34 mouse cellular contexts compared by ENCODE assay signal in genomic region chr3:129824146-129824545, GRCm38 (mm10). TPM values are rescaled to one million over a fixed set of nuclear protein-coding genes. Genes with fewer than 3 reads are reported as not detected.
DNase-seq lines count a peak whose midpoint lies in the region.
"Had no signal": no experiment of that assay in that cellular context is flagged by ENCODE, and none has a peak within 500 bp of the region (broad histone marks: within the 10 kb centered on the region; RNA-seq: fewer than 3 reads in every experiment).

No protein-coding gene starts in this region.

- peak; percentile 49 to 64 for DNase-seq in cerebellum, postnatal 10 days
- DNase-seq in cerebellum, adult 18-20 months = no peak
- DNase-seq in heart, adult 11 months = peak; percentile 94
- no peak for DNase-seq in heart, embryonic 10.5 days (ENCODE audit: low spot score)
- DNase-seq in left cerebral cortex, postnatal 4 days = peak; percentile 25
- DNase-seq in left cerebral cortex, adult 11 months (ENCODE audit: low spot score) = no peak
- DNase-seq in gonadal fat pad, adult 2 months (ENCODE audit: low read depth) = peak; percentile 28
- DNase-seq in frontal cortex, postnatal 10 days (ENCODE audit: low spot score in 2 of 2) = no peak
- DNase-seq: cerebellum, adult 8-10 months; heart, postnatal 36 days; kidney, adult 11 months; lung, embryonic 14.5 days; lung, postnatal 14 days; midbrain, embryonic 14.5 days; thymus, adult 2 months; thymus, postnatal 4 days had no signal

- intact Hi-C loops in left cerebral cortex, postnatal 4 days (cut with DNase I) = loop anchor here (10.0 kb wide), 1 partner anchor 251 kb away; no protein-coding TSS in a partner anchor

- no peak overlapping the region for H3K4me3 ChIP-seq in heart, embryonic 10.5 days
- H3K4me3 ChIP-seq: embryonic facial prominence, embryonic 13.5 days; heart, adult 2 months; hindbrain, embryonic 12.5 days; kidney, embryonic 15.5 days; layer of hippocampus, adult 2 months; limb, embryonic 10.5 days; limb, embryonic 15.5 days had no signal

- WGBS in heart, embryonic 10.5 days = 97% methylated on average over 4 of the region's 4 CpGs

- H3K27me3 ChIP-seq in heart, embryonic 10.5 days (ENCODE audit: insufficient read depth, poor library complexity, severe bottlenecking) = no peaks in the 10 kb centered on the region
- H3K27me3 ChIP-seq: embryonic facial prominence, embryonic 13.5 days; hindbrain, embryonic 12.5 days; kidney, embryonic 15.5 days; limb, embryonic 15.5 days had no signal

- no peaks in the 10 kb centered on the region for H3K4me1 ChIP-seq in heart, embryonic 10.5 days
- H3K4me1 ChIP-seq: hindbrain, embryonic 12.5 days; limb, embryonic 15.5 days had no signal

- no peaks in the 10 kb centered on the region for H3K9me3 ChIP-seq in heart, embryonic 10.5 days
- H3K9me3 ChIP-seq: embryonic facial prominence, embryonic 13.5 days; hindbrain, embryonic 12.5 days; kidney, embryonic 15.5 days; limb, embryonic 10.5 days; limb, embryonic 15.5 days had no signal

- no peak overlapping the region for H3K27ac ChIP-seq in heart, embryonic 10.5 days
- H3K27ac ChIP-seq: embryonic facial prominence, embryonic 13.5 days; heart, adult 2 months; hindbrain, embryonic 12.5 days; hindbrain, postnatal 0 days; kidney, embryonic 15.5 days; layer of hippocampus, adult 2 months; limb, embryonic 10.5 days; limb, embryonic 15.5 days; liver, embryonic 14.5 days had no signal

- H3K36me3 ChIP-seq in heart, embryonic 10.5 days = peaks cover 54% of the 10 kb centered on the region

RNA-seq across cellular contexts. Expression of gene Rrh, which starts 1.8 kb away (rescaled TPM):
- not detected in 2 replicates for polyA plus RNA-seq in heart, embryonic 10.5 days (2016; fragmentation: Nextera tagmentation; extraction: Ambion mirVana)
- total RNA-seq in left cerebral cortex, postnatal 4 days (2021) = 1 to 10 TPM; 1.2 to 1.4 TPM
- polyA plus RNA-seq in gonadal fat pad, adult 2 months (2012; rRNA removed) = not detected in 2 replicates
- total RNA-seq: adrenal gland, postnatal 36 days; heart, adult 2 months; heart, postnatal 36 days had no signal
- polyA plus RNA-seq: forebrain, embryonic 11.5 days; heart, adult 2 months; heart, embryonic 14.5 days; hindbrain, embryonic 12.5 days; limb, embryonic 10.5 days had no signal

RNA-seq across cellular contexts. Expression of gene Gar1, which starts 7.0 kb away (rescaled TPM):
- polyA plus RNA-seq in heart, embryonic 10.5 days (2016; fragmentation: Nextera tagmentation; extraction: Ambion mirVana) = 59.0 and 97.1 TPM in 2 replicates
- 10 to 100 TPM; 48.5 to 49.7 TPM for total RNA-seq in left cerebral cortex, postnatal 4 days (2021)
- polyA plus RNA-seq in gonadal fat pad, adult 2 months (2012; rRNA removed) = 15.6 and 26.2 TPM in 2 replicates

RNA-seq across cellular contexts. Expression of gene Cfi, which starts 11.5 kb away (rescaled TPM):
- polyA plus RNA-seq in heart, embryonic 10.5 days (2016; fragmentation: Nextera tagmentation; extraction: Ambion mirVana) = 0.67 and 5.9 TPM in 2 replicates
- not detected for total RNA-seq in left cerebral cortex, postnatal 4 days (2021)
- 3.6 and 6.8 TPM in 2 replicates for polyA plus RNA-seq in gonadal fat pad, adult 2 months (2012; rRNA removed)
- total RNA-seq: common myeloid progenitor, adult 5-6 weeks; hindbrain, postnatal 0 days; layer of hippocampus, adult 2 months; layer of hippocampus, postnatal 14 days; monocyte, adult 5-6 weeks had no signal
- polyA plus RNA-seq: CD4-positive, CD25-positive, alpha-beta regulatory T cell, adult 4 months had no signal

RNA-seq across cellular contexts. Expression of gene Lrit3, which starts 20.3 kb away (rescaled TPM):
- 0.08 TPM in 1 of 2 replicates, not detected in the other for polyA plus RNA-seq in heart, embryonic 10.5 days (2016; fragmentation: Nextera tagmentation; extraction: Ambion mirVana)
- under 1 TPM in 1 of 2 experiments, not detected in 1; 0.20 TPM for total RNA-seq in left cerebral cortex, postnatal 4 days (2021)
- 0.07 and 0.08 TPM in 2 replicates for polyA plus RNA-seq in gonadal fat pad, adult 2 months (2012; rRNA removed)
- total RNA-seq: adrenal gland, postnatal 36 days; common myeloid progenitor, adult 5-6 weeks; heart, adult 2 months; heart, postnatal 36 days; hindbrain, postnatal 0 days; layer of hippocampus, adult 2 months; layer of hippocampus, postnatal 14 days; monocyte, adult 5-6 weeks had no signal
- polyA plus RNA-seq: CD4-positive, CD25-positive, alpha-beta regulatory T cell, adult 4 months; embryonic facial prominence, embryonic 13.5 days; forebrain, embryonic 11.5 days; forebrain, embryonic 16.5 days; heart, adult 2 months; heart, embryonic 14.5 days; hindbrain, embryonic 12.5 days; kidney, embryonic 15.5 days; limb, embryonic 10.5 days; limb, embryonic 15.5 days; liver, embryonic 14.5 days; lung, embryonic 14.5 days; midbrain, embryonic 14.5 days; neural tube, embryonic 14.5 days had no signal

RNA-seq across cellular contexts. Expression of gene Pla2g12a, which starts 54.3 kb away (rescaled TPM):
- polyA plus RNA-seq in heart, embryonic 10.5 days (2016; fragmentation: Nextera tagmentation; extraction: Ambion mirVana) = 53.3 and 64.1 TPM in 2 replicates
- total RNA-seq in left cerebral cortex, postnatal 4 days (2021) = 10 to 100 TPM; 14.3 to 19.0 TPM
- polyA plus RNA-seq in gonadal fat pad, adult 2 months (2012; rRNA removed) = 183 and 235 TPM in 2 replicates

Comparison
In these comparisons a context has a peak if more than half of its experiments do, and no peak if none do; other contexts are left out.
1. DNase-seq: peak in cerebellum, postnatal 10 days (2 of 2), heart, adult 11 months (single experiment), left cerebral cortex, postnatal 4 days (single experiment) and gonadal fat pad, adult 2 months (single experiment); none in cerebellum, adult 18-20 months (0 of 2), heart, embryonic 10.5 days (single experiment), left cerebral cortex, adult 11 months (single experiment) and frontal cortex, postnatal 10 days (0 of 2).